Mouse (Mus musculus): ENCODE measurements around the gene Igfl3. TPM values are rescaled to one million over a fixed set of nuclear protein-coding genes. Genes with fewer than 3 reads are reported as not detected.

The Igfl3 gene
- not detected in 2 replicates for polyA plus RNA-seq (2012; rRNA removed)

DNA sequence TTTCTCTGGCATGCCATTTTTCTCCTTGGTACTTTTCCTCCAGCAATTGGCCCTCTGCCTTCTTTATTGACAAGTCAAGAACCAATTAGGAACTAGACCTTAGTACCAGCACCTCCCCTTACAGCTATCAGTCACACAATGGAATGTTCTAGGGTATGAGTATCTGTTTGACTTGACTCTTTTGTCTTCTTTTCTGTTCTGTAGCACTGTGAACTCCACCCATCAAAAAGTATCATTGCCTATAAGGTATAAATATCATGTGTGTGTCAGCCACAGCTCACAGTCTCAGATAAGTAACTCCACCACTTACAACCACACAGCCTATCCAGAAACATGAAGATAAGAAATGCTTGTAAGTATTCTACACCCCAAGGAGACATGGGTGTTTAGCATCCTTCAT, at the start of gene Igfl3:
Igfl3 (plus strand) TSS at position 301 of the 400 bp plus-strand sequence.
- DNase-seq (ENCODE audit: low spot score) = no peak

GRCm38 (mm10) chr7:18210938-18211337, 34.6 kb downstream of the Igfl3 start:
- no peak for DNase-seq (ENCODE audit: low spot score)

DNA sequence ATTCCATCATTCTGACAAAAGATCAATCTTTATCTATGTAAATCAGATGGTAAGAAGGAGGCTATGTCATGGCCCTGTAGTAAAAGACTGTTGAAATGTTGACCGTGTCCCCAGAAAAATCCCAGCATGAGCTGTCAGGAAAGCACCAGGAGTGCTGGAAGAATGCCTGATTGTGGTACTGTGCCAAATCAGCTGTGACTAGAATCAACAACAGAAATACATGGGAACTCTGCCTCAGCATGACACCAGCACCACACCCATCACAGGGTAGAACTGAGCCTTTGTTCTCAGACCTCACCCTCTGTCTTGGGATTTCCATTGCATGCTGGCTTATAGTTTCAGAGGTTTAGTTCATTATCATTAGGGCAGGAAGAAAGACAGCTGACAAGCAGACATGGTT, 38.4 kb downstream of the Igfl3 start:
- DNase-seq (ENCODE audit: low spot score) = no peak

Other genes with a start within 250 kb of the Igfl3 start
- gene Ceacam11, start 204.4 kb upstream of the Igfl3 start, polyA plus RNA-seq (2012; rRNA removed) = not detected in 2 replicates
- gene Ceacam13, start 166.6 kb upstream of the Igfl3 start, polyA plus RNA-seq (2012; rRNA removed) = not detected in 2 replicates
- gene Ceacam12, start 110.6 kb upstream of the Igfl3 start, polyA plus RNA-seq (2012; rRNA removed) = 0.06 and 0.12 TPM in 2 replicates
- gene Mill1, start 68.9 kb downstream of the Igfl3 start, polyA plus RNA-seq (2012; rRNA removed) = not detected in 2 replicates
- not detected in 2 replicates for gene Psg18, start 178.5 kb downstream of the Igfl3 start, polyA plus RNA-seq (2012; rRNA removed)